Mouse (Mus musculus) kidney, embryonic 15.5 days (tissue): ENCODE measurements around the gene Sim1. TPM values are rescaled to one million over a fixed set of nuclear protein-coding genes. Genes with fewer than 3 reads are reported as not detected.

ENCODE experiments used
- ATAC-seq: fragments of 200-750 bp; cut with Nextera tagmentation; replicated peaks from 2 replicates; pipeline ENCODE4 v1.8.0; 2017; ENCODE audit warnings: moderate TSS enrichment; ENCODE audit not compliant: low FRiP score
- H3K27ac ChIP-seq: fragments of 300-500 bp; sonication (generic); 2 replicates; pipeline ENCODE4 v1.5.1; 2015; ENCODE audit warnings: mild to moderate bottlenecking, inconsistent platforms
- H3K27me3 ChIP-seq: fragments of 300-500 bp; sonication (generic); 2 replicates; pipeline ENCODE4 v1.6.1; 2015; ENCODE audit warnings: inconsistent platforms
- H3K36me3 ChIP-seq: fragments of 300-500 bp; sonication (generic); 2 replicates; pipeline ENCODE4 v1.6.1; 2015; ENCODE audit warnings: inconsistent platforms
- H3K4me1 ChIP-seq: fragments of 300-500 bp; sonication (generic); 2 replicates; pipeline ENCODE4 v1.6.1; 2015; ENCODE audit warnings: inconsistent platforms
- H3K4me2 ChIP-seq: fragments of 300-500 bp; sonication (generic); 2 replicates; pipeline ENCODE4 v1.6.1; 2015; ENCODE audit warnings: moderate library complexity, mild to moderate bottlenecking, inconsistent platforms
- H3K4me3 ChIP-seq: fragments of 300-500 bp; sonication (generic); replicated peaks from 2 replicates; pipeline ENCODE4 v1.5.1; 2015; ENCODE audit warnings: mild to moderate bottlenecking, inconsistent platforms
- H3K9ac ChIP-seq: fragments of 300-500 bp; sonication (generic); 2 replicates; pipeline ENCODE4 v1.6.1; 2015; ENCODE audit warnings: mild to moderate bottlenecking, inconsistent platforms
- H3K9me3 ChIP-seq: fragments of 300-500 bp; sonication (generic); replicated peaks from 2 replicates; pipeline ENCODE4 v1.6.1; 2016; ENCODE audit warnings: inconsistent platforms
- WGBS: fragments of 180-500 bp; shearing (Covaris S2); methylation state at CpG from one replicate; pipeline ENCODE4 v1.1.7; 2015; ENCODE audit warnings: mixed read lengths; 5-methylcytosine and 5-hydroxymethylcytosine counted together
- polyA plus RNA-seq: library from polyadenylated mRNA; unstranded; fragments of >200 nt; fragmentation: Nextera tagmentation; extraction: Ambion mirVana; gene quantifications from 2 replicates; pipeline ENCODE4 v1.2.1, GENCODE M21; 2015

The Sim1 gene
- 10.7 and 11.8 TPM in 2 replicates for polyA plus RNA-seq

DNA sequence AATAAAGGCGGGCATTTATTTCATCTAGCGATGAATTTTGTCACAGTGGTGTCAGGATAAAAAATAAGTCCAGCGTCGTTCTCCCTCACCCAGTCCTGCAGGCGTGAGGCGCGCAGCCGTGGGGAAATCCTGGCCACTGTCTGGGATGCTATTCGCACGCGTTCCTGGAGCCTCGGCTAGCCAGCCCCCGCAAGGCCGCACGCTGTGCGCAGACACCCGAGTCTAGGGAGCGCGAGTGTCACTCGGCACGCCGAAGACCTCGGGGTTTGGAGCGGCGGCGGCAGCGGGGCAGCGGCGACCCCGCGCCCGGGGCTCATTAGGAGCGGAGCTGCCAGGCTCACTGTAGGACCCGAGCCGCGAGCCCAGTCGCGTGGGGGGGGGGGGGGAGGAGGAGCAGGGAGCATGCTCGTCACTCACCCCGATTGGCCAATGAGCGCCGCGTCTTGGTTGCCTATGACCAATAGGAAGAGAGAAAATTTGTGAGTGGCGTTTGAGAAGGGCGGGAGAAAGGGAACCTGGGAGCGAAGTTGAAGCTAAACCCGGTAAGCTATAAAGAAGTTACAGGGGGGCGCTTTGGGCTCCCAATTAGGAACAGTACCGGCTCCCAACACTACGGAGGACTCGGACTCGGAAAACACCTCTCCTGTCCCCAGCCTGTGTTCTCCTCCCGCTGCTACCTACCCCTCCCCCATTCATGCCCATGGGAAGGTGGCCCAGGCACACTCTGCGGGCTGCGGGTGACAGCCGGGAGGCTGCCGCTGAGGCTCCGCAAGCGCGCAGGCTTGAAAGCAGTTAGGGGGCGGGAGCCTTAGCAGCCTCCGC lies at the start of gene Sim1:
Gene Sim1, plus strand, starts transcription at position 585 of the 822 bp plus-strand sequence.
- under 1% methylated on average over 62 of the region's 62 CpGs for WGBS
- peak within 1 kb of the TSS; percentile 82 for H3K4me2 ChIP-seq
- peak; percentile 93 for ATAC-seq
- H3K4me1 ChIP-seq, result peaks cover 27% of the 10 kb centered on the region
- H3K36me3 ChIP-seq, result no peaks in the 10 kb centered on the region
- H3K9me3 ChIP-seq, result no peaks in the 10 kb centered on the region
- H3K4me3 ChIP-seq, result peak within 1 kb of the TSS; percentile 58
- H3K9ac ChIP-seq, result peak within 1 kb of the TSS; percentile 65
- H3K27ac ChIP-seq, result peak within 1 kb of the TSS; percentile 92
- peaks cover 92% of the 10 kb centered on the region for H3K27me3 ChIP-seq

DNA sequence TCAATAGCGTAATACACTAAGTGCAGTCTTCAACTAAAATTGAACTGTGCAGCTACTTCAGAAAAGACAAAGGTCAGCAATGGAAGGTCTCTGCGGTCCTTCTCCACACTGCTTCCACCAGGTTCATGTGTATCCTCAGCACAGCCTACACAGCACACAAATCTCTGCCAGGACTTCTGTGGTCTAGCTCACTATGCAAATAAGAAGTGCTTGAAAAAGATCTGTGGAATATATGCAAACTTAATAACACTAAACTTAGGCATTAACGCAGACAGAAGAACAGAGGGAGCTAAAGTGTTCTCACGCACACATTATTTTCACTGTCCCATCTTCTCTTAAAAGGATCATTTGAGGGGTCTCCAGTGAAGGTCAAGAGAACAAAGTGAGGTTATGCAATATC lies 26.4 kb upstream of the Sim1 start:
- 57% methylated on average over 4 of the region's 4 CpGs for WGBS
- no peak overlapping the region for H3K27ac ChIP-seq
- H3K36me3 ChIP-seq, result no peaks in the 10 kb centered on the region
- H3K4me3 ChIP-seq, result no peak overlapping the region
- H3K9ac ChIP-seq, result no peak overlapping the region
- H3K4me2 ChIP-seq, result no peak overlapping the region
- no peaks in the 10 kb centered on the region for H3K4me1 ChIP-seq
- no peaks in the 10 kb centered on the region for H3K27me3 ChIP-seq
- no peak; the same call in 1 of the 2 replicates for ATAC-seq
- H3K9me3 ChIP-seq, result no peaks in the 10 kb centered on the region

DNA sequence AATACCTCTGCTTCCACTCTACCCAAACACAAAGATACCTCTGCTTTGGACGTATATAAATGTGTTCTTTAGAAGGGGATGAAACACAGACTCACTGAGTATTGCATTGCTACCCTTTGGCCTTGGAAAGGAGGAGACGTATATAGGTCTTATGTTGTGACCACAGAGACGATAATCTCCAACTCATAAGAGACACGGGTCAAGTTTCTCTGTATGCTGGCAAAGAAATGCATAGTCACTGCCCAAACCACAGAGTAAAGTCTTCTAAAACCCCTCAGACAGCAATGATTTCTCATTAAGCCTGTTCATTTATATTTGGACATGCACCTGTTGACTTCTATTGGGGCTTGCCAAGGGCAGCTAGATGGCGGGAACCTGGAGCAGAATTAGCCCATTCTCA lies 17.6 kb upstream of the Sim1 start:
- WGBS, result 82% methylated on average over 5 of the region's 5 CpGs
- ATAC-seq, result no peak

DNA sequence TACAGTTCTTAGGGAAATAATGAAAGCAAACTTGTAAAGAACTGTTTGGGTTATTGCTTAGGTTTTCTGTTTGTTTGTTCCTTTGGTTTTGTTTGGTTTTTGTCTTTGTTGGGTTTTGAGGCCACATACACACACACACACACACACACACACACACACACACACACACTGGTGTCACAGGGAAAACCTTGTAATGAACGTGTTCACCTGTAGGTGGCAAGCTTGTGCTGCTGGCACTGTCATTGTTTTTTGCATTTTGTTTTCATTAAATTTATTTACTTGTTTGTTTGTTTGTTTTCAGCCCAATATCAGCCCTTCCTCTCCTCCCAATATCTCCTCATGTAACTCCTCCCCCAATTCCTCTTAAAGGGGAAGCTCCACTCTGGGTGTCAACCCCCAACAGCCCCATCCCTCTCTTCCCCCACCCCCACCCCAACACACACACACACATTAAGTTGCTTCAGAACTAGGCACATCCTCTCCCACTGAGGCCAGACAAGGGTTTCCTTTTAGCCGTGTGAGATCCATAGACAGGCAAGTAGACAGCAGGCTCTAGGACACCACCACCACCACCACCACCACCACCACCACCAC lies 13.0 kb upstream of the Sim1 start:
- Histone ChIP-seq H3K36me3 (no peaks in the 10 kb centered on the region), H3K4me3 (no peak overlapping the region), H3K9me3 (no peaks in the 10 kb centered on the region), H3K27ac (no peak overlapping the region), H3K4me1 (0 out of 2 replicates have a peak, but pooled peaks cover 5% of the 10 kb centered on the region), H3K9ac (no peak overlapping the region), H3K4me2 (no peak overlapping the region), H3K27me3 (peaks cover 12% of the 10 kb centered on the region)
- no peak for ATAC-seq
- 23% methylated on average over 2 of the region's 2 CpGs for WGBS

More for the DNA sequence above, 17.6 kb upstream of the Sim1 start:
- Histone ChIP-seq H3K9me3 (no peaks in the 10 kb centered on the region), H3K27ac (no peak overlapping the region), H3K9ac (no peak overlapping the region), H3K27me3 (no peaks in the 10 kb centered on the region), H3K36me3 (no peaks in the 10 kb centered on the region), H3K4me1 (no peaks in the 10 kb centered on the region), H3K4me2 (no peak overlapping the region), H3K4me3 (no peak overlapping the region)

DNA sequence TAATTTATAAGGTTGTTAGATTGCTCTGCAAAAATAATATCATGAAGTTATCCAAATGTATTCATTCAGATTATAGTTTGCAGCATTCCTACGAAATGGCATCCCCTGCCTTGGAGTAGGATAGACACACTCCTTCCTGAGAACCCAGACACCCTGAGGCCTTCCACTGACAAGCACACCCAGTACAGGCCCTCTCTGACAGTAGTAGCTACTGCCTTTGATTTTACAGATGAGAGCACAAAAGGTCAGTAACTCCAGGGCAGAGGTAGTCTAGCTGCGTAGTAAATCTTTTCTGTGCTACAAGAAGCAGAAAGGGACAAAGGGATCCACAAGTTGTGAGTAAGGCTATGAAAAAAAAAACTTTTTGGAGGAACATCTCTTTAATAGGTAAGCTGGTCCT lies 12.2 kb upstream of the Sim1 start:
- H3K9me3 ChIP-seq, result no peaks in the 10 kb centered on the region
- H3K36me3 ChIP-seq, result no peaks in the 10 kb centered on the region
- no peak overlapping the region for H3K4me2 ChIP-seq
- H3K27me3 ChIP-seq, result peaks cover 15% of the 10 kb centered on the region
- peak; percentile 61; the same call in 1 of the 2 replicates for ATAC-seq
- 0 out of 2 replicates have a peak, but pooled peaks cover 5% of the 10 kb centered on the region for H3K4me1 ChIP-seq
- H3K9ac ChIP-seq, result no peak overlapping the region
- H3K27ac ChIP-seq, result no peak overlapping the region
- WGBS, result 36% methylated on average over 2 of the region's 2 CpGs
- H3K4me3 ChIP-seq, result no peak overlapping the region

DNA sequence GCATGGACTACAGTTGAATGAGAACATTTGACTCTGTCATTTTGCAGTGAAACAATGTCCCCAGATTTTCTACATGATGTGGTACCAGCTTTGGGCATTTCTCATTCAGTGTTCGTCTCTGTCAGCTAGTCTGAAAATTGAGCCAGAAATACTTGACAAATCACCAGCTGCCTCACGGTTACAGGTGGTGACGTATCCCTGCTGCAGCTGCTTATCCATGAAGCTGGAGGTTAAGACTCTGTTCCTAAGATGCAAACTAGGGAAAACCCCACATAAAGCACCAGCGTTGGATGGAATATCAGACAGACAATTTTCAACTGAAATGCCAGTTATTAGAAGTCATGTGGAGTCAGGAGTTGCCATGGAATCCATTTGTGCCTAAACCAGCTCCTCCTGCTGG lies 8.2 kb upstream of the Sim1 start:
- Histone ChIP-seq H3K27me3 (peaks cover 47% of the 10 kb centered on the region), H3K4me1 (0 out of 2 replicates have a peak, but pooled peaks cover 5% of the 10 kb centered on the region), H3K4me2 (no peak overlapping the region), H3K9me3 (no peaks in the 10 kb centered on the region), H3K4me3 (no peak overlapping the region), H3K9ac (no peak overlapping the region), H3K27ac (no peak overlapping the region), H3K36me3 (no peaks in the 10 kb centered on the region)
- no peak for ATAC-seq
- whole genome bisulfite sequencing, result 54% methylated on average over 4 of the region's 4 CpGs

DNA sequence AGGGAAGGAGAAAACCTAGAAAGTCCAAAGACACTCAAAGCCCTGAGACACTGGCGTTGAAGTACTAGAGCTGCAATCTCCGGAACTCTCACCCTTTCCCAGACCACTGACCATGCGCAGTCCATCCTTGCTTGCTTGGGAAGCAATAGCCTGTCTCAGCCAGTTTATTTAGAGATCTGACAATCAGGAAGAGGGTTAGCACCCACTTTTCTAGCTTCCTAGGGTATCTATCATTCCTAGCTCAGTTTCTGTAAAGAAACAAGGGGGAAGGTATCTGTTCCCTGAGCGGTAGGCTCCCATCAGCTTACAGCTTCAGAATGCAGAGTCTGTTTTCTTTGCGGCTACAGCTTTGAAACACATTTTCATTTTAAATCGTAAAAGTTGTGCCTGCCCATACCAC lies 3.9 kb upstream of the Sim1 start:
- no peak overlapping the region for H3K27ac ChIP-seq

DNA sequence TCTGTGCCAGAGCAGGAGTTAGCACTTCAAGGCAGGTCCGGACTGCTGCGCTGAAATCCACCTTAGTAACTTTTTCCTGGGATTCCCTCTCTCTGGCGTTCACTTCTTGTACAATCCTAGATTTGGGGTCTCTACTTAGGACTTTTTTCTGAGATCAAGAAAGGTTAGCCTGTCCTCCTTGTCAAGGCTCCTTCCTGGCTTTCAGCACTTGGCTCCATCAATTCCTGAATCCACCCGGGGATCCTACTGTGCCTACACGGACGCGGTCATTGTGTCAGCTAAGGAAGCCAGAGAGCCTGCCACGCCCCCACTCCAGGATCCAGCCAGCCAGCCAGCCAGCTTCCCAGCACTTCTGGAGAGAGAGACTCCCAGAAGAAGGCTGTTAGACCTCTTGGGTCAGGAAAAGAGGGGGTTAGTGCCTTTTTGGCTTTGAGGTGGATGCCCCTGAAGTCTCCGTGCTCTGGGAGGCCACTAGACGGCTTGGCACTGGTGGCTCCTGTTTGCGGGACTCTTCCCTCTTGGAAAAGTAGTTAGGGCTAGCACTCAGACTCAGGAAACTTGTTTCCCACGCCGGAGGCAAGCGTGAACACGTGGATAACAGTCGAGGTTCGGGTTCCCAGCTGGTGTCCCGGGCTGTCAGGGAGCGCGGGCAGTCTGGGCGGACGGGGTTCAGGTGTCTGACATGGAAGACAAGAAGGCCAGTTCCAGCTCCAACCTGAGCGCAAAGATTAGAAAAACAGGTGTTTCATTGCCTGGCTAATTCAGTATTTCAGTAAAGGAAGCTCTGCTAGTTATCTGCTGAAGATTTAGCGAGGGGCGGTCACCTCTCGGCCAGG lies 2.5 kb upstream of the Sim1 start:
- Histone ChIP-seq H3K9ac (0 out of 2 replicates have a peak overlapping the region, but pooled peaks have one; percentile 2), H3K4me2 (peak overlapping the region; percentile 82)

More for the DNA sequence above, 3.9 kb upstream of the Sim1 start:
- 23% methylated on average over 6 of the region's 6 CpGs for WGBS
- Histone ChIP-seq H3K9ac (no peak overlapping the region), H3K4me3 (no peak overlapping the region), H3K27me3 (peaks cover 85% of the 10 kb centered on the region), H3K4me2 (0 out of 2 replicates have a peak overlapping the region, but pooled peaks have one; percentile 9), H3K9me3 (no peaks in the 10 kb centered on the region), H3K4me1 (peaks cover 27% of the 10 kb centered on the region), H3K36me3 (no peaks in the 10 kb centered on the region)
- no peak for ATAC-seq

DNA sequence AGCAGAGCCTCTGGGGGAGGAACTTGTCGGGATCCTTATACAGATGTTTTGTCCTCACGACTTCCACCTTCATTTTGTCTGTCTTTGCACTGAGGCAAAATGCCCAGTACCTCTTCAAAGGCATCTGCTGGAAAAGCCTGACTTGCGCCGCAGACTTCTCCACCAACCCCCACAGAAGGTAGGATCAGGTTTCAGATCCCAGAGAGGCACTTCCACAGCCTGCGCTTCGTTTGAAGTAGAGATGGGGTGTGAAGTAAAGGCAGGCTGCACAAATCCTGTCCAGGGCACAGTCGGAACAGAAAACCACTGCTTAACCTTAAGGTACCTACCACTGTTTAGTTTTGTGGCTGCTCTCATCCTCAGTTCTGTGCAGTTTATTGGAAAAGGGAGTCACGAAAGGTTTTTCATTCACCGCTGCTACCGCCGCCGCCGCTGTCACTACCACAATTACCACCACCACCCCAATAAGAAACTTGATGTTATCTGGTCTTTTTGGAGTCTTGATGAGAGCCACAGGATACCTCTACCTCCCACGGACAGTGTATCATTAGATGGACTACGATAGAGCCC lies 1.7 kb upstream of the Sim1 start:
- Histone ChIP-seq H3K36me3 (no peaks in the 10 kb centered on the region), H3K4me3 (peak overlapping the region; percentile 58), H3K9ac (0 out of 2 replicates have a peak overlapping the region, but pooled peaks have one; percentile 60), H3K27me3 (peaks cover 93% of the 10 kb centered on the region), H3K27ac (peak overlapping the region; percentile 73), H3K9me3 (no peaks in the 10 kb centered on the region), H3K4me1 (peaks cover 27% of the 10 kb centered on the region), H3K4me2 (peak overlapping the region; percentile 82)
- WGBS, result 2% methylated on average over 15 of the region's 15 CpGs
- ATAC-seq, result peak; percentile 44; the same call in 1 of the 2 replicates

More for the DNA sequence above, 2.5 kb upstream of the Sim1 start:
- WGBS, result 1% methylated on average over 26 of the region's 26 CpGs
- ATAC-seq, result no peak
- peaks cover 27% of the 10 kb centered on the region for H3K4me1 ChIP-seq
- peak overlapping the region; percentile 58 for H3K4me3 ChIP-seq
- no peaks in the 10 kb centered on the region for H3K9me3 ChIP-seq
- no peaks in the 10 kb centered on the region for H3K36me3 ChIP-seq
- H3K27ac ChIP-seq, result peak overlapping the region; percentile 73
- peaks cover 90% of the 10 kb centered on the region for H3K27me3 ChIP-seq

DNA sequence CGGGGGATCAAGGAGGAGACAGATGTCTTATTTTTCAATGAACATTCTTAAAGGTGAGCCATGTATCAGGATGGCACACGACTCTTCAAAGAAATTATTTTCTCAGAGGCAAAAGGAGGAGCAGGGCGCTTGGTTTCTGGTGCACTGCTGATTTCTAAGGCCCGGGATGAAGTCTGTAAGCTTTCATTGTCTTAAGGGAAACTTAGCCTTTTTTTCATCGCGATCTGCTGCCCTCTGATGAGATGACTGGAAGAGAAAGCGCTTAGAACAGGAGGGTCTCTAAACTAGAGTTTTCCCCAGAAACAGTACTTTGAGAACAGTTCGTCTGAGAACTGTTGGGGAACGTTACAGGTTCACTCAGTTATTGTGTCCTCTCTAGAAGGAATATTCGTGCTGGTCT lies 1.0 kb upstream of the Sim1 start:
- Histone ChIP-seq H3K4me2 (peak overlapping the region; percentile 82), H3K27me3 (peaks cover 96% of the 10 kb centered on the region), H3K27ac (peak overlapping the region; percentile 73; the same call in 1 of the 2 replicates), H3K4me1 (peaks cover 27% of the 10 kb centered on the region), H3K9ac (0 out of 2 replicates have a peak overlapping the region, but pooled peaks have one; percentile 60), H3K36me3 (no peaks in the 10 kb centered on the region), H3K9me3 (no peaks in the 10 kb centered on the region), H3K4me3 (peak overlapping the region; percentile 58)
- WGBS, result 5% methylated on average over 10 of the region's 10 CpGs
- ATAC-seq, result no peak

DNA sequence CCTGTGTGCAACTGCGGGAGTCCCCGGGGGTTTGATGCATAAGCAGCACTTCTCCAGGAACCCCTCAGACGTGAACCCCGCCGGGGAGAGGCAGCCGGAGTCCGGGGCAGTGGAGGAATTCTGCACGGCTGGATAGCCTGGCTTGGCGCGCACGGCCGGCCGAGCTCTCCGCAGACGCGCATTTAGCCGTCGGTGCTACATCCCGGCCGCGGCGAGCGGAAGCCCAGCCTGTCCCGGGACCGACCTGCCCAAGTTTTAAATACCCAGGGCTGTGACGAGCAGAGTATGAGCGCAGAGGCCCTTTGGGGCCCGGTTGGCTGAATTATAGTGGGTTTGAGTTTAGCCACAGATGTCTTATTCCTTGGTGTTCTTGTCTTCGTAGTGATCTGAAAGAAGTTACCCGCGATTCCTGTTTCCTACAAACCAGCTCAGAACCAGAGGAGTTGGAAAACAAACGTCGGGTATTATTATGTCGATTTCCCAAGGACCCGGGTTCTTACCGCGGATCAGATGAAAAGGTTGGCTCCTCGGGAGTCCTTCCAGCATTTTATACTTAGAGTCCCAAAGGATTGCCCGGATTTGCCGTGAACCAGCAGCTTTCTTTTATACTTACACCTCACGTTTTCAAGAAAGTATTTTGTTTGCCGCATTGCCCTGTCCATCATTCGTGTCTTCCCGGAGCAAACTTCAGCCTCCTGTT lies 687 bp downstream of the Sim1 start:
- H3K36me3 ChIP-seq, result no peaks in the 10 kb centered on the region
- H3K9me3 ChIP-seq, result no peaks in the 10 kb centered on the region
- WGBS, result under 1% methylated on average over 44 of the region's 44 CpGs
- H3K4me3 ChIP-seq, result peak overlapping the region; percentile 58
- peak overlapping the region; percentile 82 for H3K4me2 ChIP-seq
- ATAC-seq, result peak; percentile 24
- H3K27ac ChIP-seq, result peak overlapping the region; percentile 92
- peak overlapping the region; percentile 65 for H3K9ac ChIP-seq
- H3K4me1 ChIP-seq, result peaks cover 27% of the 10 kb centered on the region
- peaks cover 88% of the 10 kb centered on the region for H3K27me3 ChIP-seq
